Mouse (Mus musculus): ENCODE data around the gene Gm5795. TPM values are rescaled to one million over a fixed set of nuclear protein-coding genes. Genes with fewer than 3 reads are reported as not detected.

Gm5795 gene
- not detected for polyA plus RNA-seq (2014; fragmentation: Illumina TruSeq; extraction: RNeasy Lipid Tissue Mini Kit (QIAGEN cat#74804); ENCODE audit: low read depth, low replicate concordance)

GRCm38 (mm10) chr14:3187955-3188354 is at the start of gene Gm5795:
Gene Gm5795 (plus strand): TSS chr14:3188255.

DNA sequence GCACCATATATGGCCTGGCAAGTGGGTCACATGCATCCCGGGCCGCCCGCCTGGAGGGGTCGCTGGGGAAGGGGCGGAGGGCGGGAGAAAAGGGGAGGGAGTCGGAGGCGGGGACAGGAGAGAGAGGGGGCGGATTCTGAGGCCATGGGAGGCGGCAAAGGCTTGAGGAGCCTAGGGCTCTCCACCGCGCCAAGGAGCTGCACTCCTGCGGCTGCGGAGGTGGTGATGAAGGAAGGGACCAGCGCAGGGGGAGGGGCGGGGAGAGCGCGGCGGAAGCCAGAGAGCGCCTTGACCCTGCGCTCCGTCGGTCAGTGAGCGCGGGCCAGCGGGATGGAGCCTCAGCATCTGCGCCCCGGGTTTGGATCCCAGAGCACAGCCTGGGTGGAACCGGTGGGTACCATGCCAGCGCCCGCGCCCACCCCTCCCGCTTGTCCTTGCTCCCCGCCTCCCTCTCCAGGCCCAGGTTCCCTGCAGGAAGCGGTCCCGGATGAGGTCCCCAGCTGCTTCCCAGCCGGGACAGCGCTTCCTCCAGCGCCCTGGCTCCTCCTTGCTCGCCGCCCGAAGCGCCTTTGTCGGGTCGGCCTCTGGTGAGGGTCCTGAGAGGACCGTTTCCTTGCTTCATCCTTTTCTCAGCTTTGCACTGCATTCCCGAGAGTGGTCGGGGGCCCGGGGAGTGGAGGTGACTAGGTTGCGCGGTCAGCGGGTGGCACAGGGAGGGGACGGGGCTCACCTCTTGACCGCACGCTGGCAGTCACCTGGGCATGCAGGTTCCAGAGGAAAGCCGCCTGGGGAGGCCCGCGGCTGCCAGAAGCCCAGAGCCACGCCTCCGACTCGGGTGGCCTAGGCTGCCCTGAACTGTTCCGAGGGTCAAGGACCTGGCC is 20.5 kb downstream of the Gm5795 start, which contains the start of gene D830030K20Rik:
TSS of gene D830030K20Rik (plus strand) at position 217 of the 881 bp plus-strand sequence.

Other genes with a start within 250 kb of the Gm5795 start
- not detected for gene Gm2888, start 158.3 kb upstream of the Gm5795 start, polyA plus RNA-seq (2014; fragmentation: Illumina TruSeq; extraction: RNeasy Lipid Tissue Mini Kit (QIAGEN cat#74804); ENCODE audit: low read depth, low replicate concordance)
- 1.1 TPM for gene Gm2897, start 139.0 kb upstream of the Gm5795 start, polyA plus RNA-seq (2014; fragmentation: Illumina TruSeq; extraction: RNeasy Lipid Tissue Mini Kit (QIAGEN cat#74804); ENCODE audit: low read depth, low replicate concordance)
- gene Gm10340, start 54.3 kb upstream of the Gm5795 start, polyA plus RNA-seq (2014; fragmentation: Illumina TruSeq; extraction: RNeasy Lipid Tissue Mini Kit (QIAGEN cat#74804); ENCODE audit: low read depth, low replicate concordance), result not detected
- 0.63 TPM for gene D830030K20Rik, start 20.2 kb downstream of the Gm5795 start, polyA plus RNA-seq (2014; fragmentation: Illumina TruSeq; extraction: RNeasy Lipid Tissue Mini Kit (QIAGEN cat#74804); ENCODE audit: low read depth, low replicate concordance)
- 0.28 TPM for gene Gm2956, start 144.4 kb downstream of the Gm5795 start, polyA plus RNA-seq (2014; fragmentation: Illumina TruSeq; extraction: RNeasy Lipid Tissue Mini Kit (QIAGEN cat#74804); ENCODE audit: low read depth, low replicate concordance)
- not detected for gene Gm10413, start 206.8 kb downstream of the Gm5795 start, polyA plus RNA-seq (2014; fragmentation: Illumina TruSeq; extraction: RNeasy Lipid Tissue Mini Kit (QIAGEN cat#74804); ENCODE audit: low read depth, low replicate concordance)
- 0.63 TPM for gene Gm10409, start 224.4 kb downstream of the Gm5795 start, polyA plus RNA-seq (2014; fragmentation: Illumina TruSeq; extraction: RNeasy Lipid Tissue Mini Kit (QIAGEN cat#74804); ENCODE audit: low read depth, low replicate concordance)
- 0.28 TPM for gene Gm3005, start 239.8 kb downstream of the Gm5795 start, polyA plus RNA-seq (2014; fragmentation: Illumina TruSeq; extraction: RNeasy Lipid Tissue Mini Kit (QIAGEN cat#74804); ENCODE audit: low read depth, low replicate concordance)

Measured in sigmoid colon, adult 10 weeks (tissue).